Mouse (Mus musculus): ENCODE results near the gene Ssx2ip. TPM values are rescaled to one million over a fixed set of nuclear protein-coding genes. Genes with fewer than 3 reads are reported as not detected.

Ssx2ip gene
- polyA plus RNA-seq, 1 experiment from 2014 or later = 31.0 TPM

GRCm38 (mm10) chr3:146410114-146410513 lies 5.7 kb downstream of the Ssx2ip start:
- ATAC-seq (ENCODE audit: low FRiP score) = no peak
- Histone ChIP-seq H3K36me3 (ENCODE audit: control insufficient read depth, insufficient read depth, low read length) (no peaks in the 10 kb centered on the region), H3K9ac (ENCODE audit: low read length) (no peak overlapping the region)

GRCm38 (mm10) chr3:146412008-146412407 lies 7.6 kb downstream of the Ssx2ip start:
- DNase-seq (ENCODE audit: low spot score, missing footprints) (no peak), ATAC-seq (ENCODE audit: low FRiP score) (no peak)
- H3K4me3 ChIP-seq (ENCODE audit: low read depth, low read length) = no peak overlapping the region
- 89% methylated on average over 2 of the region's 2 CpGs for WGBS
- no peak overlapping the region for H3K4me2 ChIP-seq
- no peaks in the 10 kb centered on the region for H3K27me3 ChIP-seq (ENCODE audit: control insufficient read depth, insufficient read depth, low read length)
- no peaks in the 10 kb centered on the region for H3K9me3 ChIP-seq (ENCODE audit: control insufficient read depth, low read length)
- no peak overlapping the region for H3K9ac ChIP-seq (ENCODE audit: low read length)
- peaks cover 4% of the 10 kb centered on the region; the same call in 1 of the 2 replicates for H3K4me1 ChIP-seq (ENCODE audit: control insufficient read depth, insufficient read depth, low read length)
- no peaks in the 10 kb centered on the region for H3K36me3 ChIP-seq (ENCODE audit: control insufficient read depth, insufficient read depth, low read length)
- H3K27ac ChIP-seq (ENCODE audit: low read depth, low read length) = no peak overlapping the region

More at GRCm38 (mm10) chr3:146410114-146410513, 5.7 kb downstream of the Ssx2ip start:
- no peaks in the 10 kb centered on the region for H3K27me3 ChIP-seq (ENCODE audit: control insufficient read depth, insufficient read depth, low read length)
- 89% methylated on average over 7 of the region's 7 CpGs for WGBS
- DNase-seq (ENCODE audit: low spot score, missing footprints) = no peak
- H3K4me3 ChIP-seq (ENCODE audit: low read depth, low read length) = no peak overlapping the region
- H3K4me1 ChIP-seq (ENCODE audit: control insufficient read depth, insufficient read depth, low read length) = peaks cover 18% of the 10 kb centered on the region
- no peak overlapping the region for H3K27ac ChIP-seq (ENCODE audit: low read depth, low read length)
- no peaks in the 10 kb centered on the region for H3K9me3 ChIP-seq (ENCODE audit: control insufficient read depth, low read length)
- H3K4me2 ChIP-seq = no peak overlapping the region

- DNase-seq (ENCODE audit: low spot score, missing footprints) = no peak
- H3K4me3 ChIP-seq (ENCODE audit: low read depth, low read length) = no peak overlapping the region
- no peak for ATAC-seq (ENCODE audit: low FRiP score)
Measured at GRCm38 (mm10) chr3:146412480-146412879, 8.0 kb downstream of the Ssx2ip start.

GRCm38 (mm10) chr3:146413016-146413415 lies 8.6 kb downstream of the Ssx2ip start:
- Histone ChIP-seq H3K4me2 (no peak overlapping the region), H3K9me3 (ENCODE audit: control insufficient read depth, low read length) (no peaks in the 10 kb centered on the region), H3K4me1 (ENCODE audit: control insufficient read depth, insufficient read depth, low read length) (no peaks in the 10 kb centered on the region), H3K36me3 (ENCODE audit: control insufficient read depth, insufficient read depth, low read length) (no peaks in the 10 kb centered on the region), H3K9ac (ENCODE audit: low read length) (no peak overlapping the region), H3K27ac (ENCODE audit: low read depth, low read length) (no peak overlapping the region), H3K27me3 (ENCODE audit: control insufficient read depth, insufficient read depth, low read length) (no peaks in the 10 kb centered on the region), H3K4me3 (ENCODE audit: low read depth, low read length) (no peak overlapping the region)
- WGBS = 93% methylated on average over 13 of the region's 13 CpGs
- ATAC-seq (ENCODE audit: low FRiP score) (no peak), DNase-seq (ENCODE audit: low spot score, missing footprints) (no peak)

More at GRCm38 (mm10) chr3:146412480-146412879, 8.0 kb downstream of the Ssx2ip start:
- Histone ChIP-seq H3K36me3 (ENCODE audit: control insufficient read depth, insufficient read depth, low read length) (no peaks in the 10 kb centered on the region), H3K4me2 (no peak overlapping the region), H3K9ac (ENCODE audit: low read length) (no peak overlapping the region), H3K9me3 (ENCODE audit: control insufficient read depth, low read length) (no peaks in the 10 kb centered on the region), H3K27ac (ENCODE audit: low read depth, low read length) (no peak overlapping the region), H3K4me1 (ENCODE audit: control insufficient read depth, insufficient read depth, low read length) (no peaks in the 10 kb centered on the region; the same call in 1 of the 2 replicates), H3K27me3 (ENCODE audit: control insufficient read depth, insufficient read depth, low read length) (no peaks in the 10 kb centered on the region)
- WGBS = 94% methylated on average over 7 of the region's 7 CpGs

GRCm38 (mm10) chr3:146413992-146414391 lies 9.6 kb downstream of the Ssx2ip start:
- no peak for ATAC-seq (ENCODE audit: low FRiP score)
- no peak overlapping the region for H3K9ac ChIP-seq (ENCODE audit: low read length)

GRCm38 (mm10) chr3:146414555-146414954 lies 10.1 kb downstream of the Ssx2ip start:
- Histone ChIP-seq H3K4me1 (ENCODE audit: control insufficient read depth, insufficient read depth, low read length) (no peaks in the 10 kb centered on the region), H3K9me3 (ENCODE audit: control insufficient read depth, low read length) (no peaks in the 10 kb centered on the region), H3K36me3 (ENCODE audit: control insufficient read depth, insufficient read depth, low read length) (peaks cover 2% of the 10 kb centered on the region; the same call in 1 of the 2 replicates), H3K9ac (ENCODE audit: low read length) (no peak overlapping the region), H3K4me2 (no peak overlapping the region), H3K27me3 (ENCODE audit: control insufficient read depth, insufficient read depth, low read length) (no peaks in the 10 kb centered on the region), H3K27ac (ENCODE audit: low read depth, low read length) (no peak overlapping the region), H3K4me3 (ENCODE audit: low read depth, low read length) (no peak overlapping the region)
- DNase-seq (ENCODE audit: low spot score, missing footprints) = no peak
- WGBS = 96% methylated on average over 12 of the region's 12 CpGs
- ATAC-seq (ENCODE audit: low FRiP score) = no peak

More at GRCm38 (mm10) chr3:146413992-146414391, 9.6 kb downstream of the Ssx2ip start:
- Histone ChIP-seq H3K27ac (ENCODE audit: low read depth, low read length) (no peak overlapping the region), H3K36me3 (ENCODE audit: control insufficient read depth, insufficient read depth, low read length) (no peaks in the 10 kb centered on the region), H3K4me2 (no peak overlapping the region), H3K27me3 (ENCODE audit: control insufficient read depth, insufficient read depth, low read length) (no peaks in the 10 kb centered on the region), H3K4me1 (ENCODE audit: control insufficient read depth, insufficient read depth, low read length) (no peaks in the 10 kb centered on the region), H3K9me3 (ENCODE audit: control insufficient read depth, low read length) (no peaks in the 10 kb centered on the region), H3K4me3 (ENCODE audit: low read depth, low read length) (no peak overlapping the region)
- 92% methylated on average over 4 of the region's 4 CpGs for WGBS
- no peak for DNase-seq (ENCODE audit: low spot score, missing footprints)

- H3K4me1 ChIP-seq (ENCODE audit: control insufficient read depth, insufficient read depth, low read length) = no peaks in the 10 kb centered on the region
- WGBS = 96% methylated on average over 8 of the region's 8 CpGs
- H3K9me3 ChIP-seq (ENCODE audit: control insufficient read depth, low read length) = no peaks in the 10 kb centered on the region
- no peak overlapping the region for H3K9ac ChIP-seq (ENCODE audit: low read length)
- peaks cover 6% of the 10 kb centered on the region; the same call in 1 of the 2 replicates for H3K36me3 ChIP-seq (ENCODE audit: control insufficient read depth, insufficient read depth, low read length)
- H3K4me3 ChIP-seq (ENCODE audit: low read depth, low read length) = no peak overlapping the region
- no peaks in the 10 kb centered on the region for H3K27me3 ChIP-seq (ENCODE audit: control insufficient read depth, insufficient read depth, low read length)
- no peak overlapping the region for H3K27ac ChIP-seq (ENCODE audit: low read depth, low read length)
- DNase-seq (ENCODE audit: low spot score, missing footprints) (no peak), ATAC-seq (ENCODE audit: low FRiP score) (no peak)
- H3K4me2 ChIP-seq = no peak overlapping the region
Measured at GRCm38 (mm10) chr3:146417873-146418272, 13.4 kb downstream of the Ssx2ip start.

- H3K4me3 ChIP-seq (ENCODE audit: low read depth, low read length) = no peak overlapping the region
- H3K27ac ChIP-seq (ENCODE audit: low read depth, low read length) = no peak overlapping the region
- H3K4me1 ChIP-seq (ENCODE audit: control insufficient read depth, insufficient read depth, low read length) = no peaks in the 10 kb centered on the region
- H3K27me3 ChIP-seq (ENCODE audit: control insufficient read depth, insufficient read depth, low read length) = no peaks in the 10 kb centered on the region
- ATAC-seq (ENCODE audit: low FRiP score) (no peak), DNase-seq (ENCODE audit: low spot score, missing footprints) (no peak)
- H3K9ac ChIP-seq (ENCODE audit: low read length) = no peak overlapping the region
- no peak overlapping the region for H3K4me2 ChIP-seq
- H3K36me3 ChIP-seq (ENCODE audit: control insufficient read depth, insufficient read depth, low read length) = peaks cover 10% of the 10 kb centered on the region; the same call in 1 of the 2 replicates
- WGBS = 88% methylated on average over 7 of the region's 7 CpGs
- H3K9me3 ChIP-seq (ENCODE audit: control insufficient read depth, low read length) = no peaks in the 10 kb centered on the region
Measured at GRCm38 (mm10) chr3:146418901-146419300, 14.5 kb downstream of the Ssx2ip start.

GRCm38 (mm10) chr3:146419534-146419933 lies 15.1 kb downstream of the Ssx2ip start:
- no peaks in the 10 kb centered on the region for H3K27me3 ChIP-seq (ENCODE audit: control insufficient read depth, insufficient read depth, low read length)
- peaks cover 10% of the 10 kb centered on the region; the same call in 1 of the 2 replicates for H3K36me3 ChIP-seq (ENCODE audit: control insufficient read depth, insufficient read depth, low read length)
- H3K9ac ChIP-seq (ENCODE audit: low read length) = no peak overlapping the region
- no peak overlapping the region for H3K27ac ChIP-seq (ENCODE audit: low read depth, low read length)
- H3K9me3 ChIP-seq (ENCODE audit: control insufficient read depth, low read length) = no peaks in the 10 kb centered on the region
- no peak overlapping the region for H3K4me2 ChIP-seq
- DNase-seq (ENCODE audit: low spot score, missing footprints) (no peak), ATAC-seq (ENCODE audit: low FRiP score) (no peak)
- H3K4me1 ChIP-seq (ENCODE audit: control insufficient read depth, insufficient read depth, low read length) = no peaks in the 10 kb centered on the region
- H3K4me3 ChIP-seq (ENCODE audit: low read depth, low read length) = no peak overlapping the region
- 91% methylated on average over 9 of the region's 9 CpGs for WGBS
